Mouse (Mus musculus) heart, postnatal 36 days (tissue): ENCODE results near the gene B3glct. TPM values are rescaled to one million over a fixed set of nuclear protein-coding genes. Genes with fewer than 3 reads are reported as not detected.

ENCODE experiments used
- DNase-seq, 2 experiments: peaks; one replicate each; pipeline ENCODE4 v3.0.0; 2021 to 2022
- intact Hi-C: fragments of 180-260 bp; cut with DNase I; formaldehyde crosslinking; loops from one replicate; pipeline ENCODE4 v1.15.1; 2025
- total RNA-seq, 2 experiments: library from RNA; stranded (reverse); gene quantifications; 2 replicates each; pipeline ENCODE4 v1.2.3; 2021

The B3glct gene
- total RNA-seq, 2 experiments from 2014 or later = 5.9 to 6.6 TPM

GRCm38 (mm10) chr5:149740703-149741102, 62.7 kb downstream of the B3glct start:
- intact Hi-C loops = no loop called here
- no peak for DNase-seq

- DNase-seq = no peak
- intact Hi-C loops = no loop called here
These were observed 64.3 kb downstream of the B3glct start for GRCm38 (mm10) chr5:149742286-149742685.

- intact Hi-C loops = no loop called here
- DNase-seq = no peak
These were observed 67.0 kb downstream of the B3glct start for GRCm38 (mm10) chr5:149745079-149745478.

GRCm38 (mm10) chr5:149748640-149749580, 70.9 kb downstream of the B3glct start:
- no peak for DNase-seq
- intact Hi-C loops = no loop called here

- intact Hi-C loops = no loop called here
These were observed 73.8 kb downstream of the B3glct start for GRCm38 (mm10) chr5:149751861-149752260.

GRCm38 (mm10) chr5:149753073-149753472, 75.0 kb downstream of the B3glct start:
- intact Hi-C loops = no loop called here
- DNase-seq = no peak

More at GRCm38 (mm10) chr5:149751861-149752260, 73.8 kb downstream of the B3glct start:
- no peak for DNase-seq

GRCm38 (mm10) chr5:149767116-149767515, 89.1 kb downstream of the B3glct start:
- no peak for DNase-seq
- intact Hi-C loops = no loop called here

- DNase-seq = no peak
- intact Hi-C loops = no loop called here
These were observed 89.7 kb downstream of the B3glct start for GRCm38 (mm10) chr5:149767651-149768301.

- intact Hi-C loops = no loop called here
- no peak for DNase-seq
These were observed 91.6 kb downstream of the B3glct start for GRCm38 (mm10) chr5:149769666-149770065.

- DNase-seq = no peak
- intact Hi-C loops = no loop called here
These were observed 98.0 kb downstream of the B3glct start for GRCm38 (mm10) chr5:149776038-149776437.

- intact Hi-C loops = no loop called here
- no peak for DNase-seq
These were observed 101.7 kb downstream of the B3glct start for GRCm38 (mm10) chr5:149779740-149780139.

GRCm38 (mm10) chr5:149780411-149780810, 102.4 kb downstream of the B3glct start:
- intact Hi-C loops = no loop called here
- no peak for DNase-seq

- intact Hi-C loops = no loop called here
- DNase-seq = no peak
These were observed 112.1 kb downstream of the B3glct start for GRCm38 (mm10) chr5:149790087-149790486.

- intact Hi-C loops = no loop called here
- DNase-seq = no peak
These were observed 132.0 kb downstream of the B3glct start for GRCm38 (mm10) chr5:149810071-149810470.

- intact Hi-C loops = no loop called here
- no peak for DNase-seq
These were observed 133.8 kb downstream of the B3glct start for GRCm38 (mm10) chr5:149811835-149812234.

Other genes with a start within 250 kb of the B3glct start
- not detected for gene Tex26, start 238.6 kb upstream of the B3glct start, total RNA-seq
- not detected for gene Wdr95, start 149.6 kb upstream of the B3glct start, total RNA-seq
- 10 to 100 TPM; 40.4 to 60.4 TPM for gene Hsph1, start 41.9 kb upstream of the B3glct start, total RNA-seq